Mouse (Mus musculus) erythroblast, embryonic 14.5 days (primary cell): ENCODE results near the gene Nfib. TPM values are rescaled to one million over a fixed set of nuclear protein-coding genes. Genes with fewer than 3 reads are reported as not detected.

Source experiments
- H3K27me3 ChIP-seq: 2 replicates; pipeline ENCODE4 v1.6.1; 2012; ENCODE audit warnings: inconsistent platforms; ENCODE audit not compliant: control insufficient read depth
- H3K36me3 ChIP-seq: 2 replicates; pipeline ENCODE4 v1.6.1; 2012; ENCODE audit warnings: mild to moderate bottlenecking, inconsistent platforms; ENCODE audit not compliant: control insufficient read depth
- H3K4me1 ChIP-seq: 2 replicates; pipeline ENCODE4 v1.6.1; 2012; ENCODE audit warnings: inconsistent platforms; ENCODE audit not compliant: control insufficient read depth
- H3K4me3 ChIP-seq: replicated peaks from 2 replicates; pipeline ENCODE3; 2012; ENCODE audit warnings: moderate library complexity, mild to moderate bottlenecking, inconsistent platforms
- H3K9me3 ChIP-seq: 2 replicates; pipeline ENCODE4 v1.6.1; 2012; ENCODE audit warnings: low read length, inconsistent platforms, mixed read lengths; ENCODE audit not compliant: control insufficient read depth
- GATA1 ChIP-seq: IDR thresholded peaks from 2 replicates; pipeline ENCODE4 v1.6.1; 2012; ENCODE audit warnings: low read length, inconsistent platforms, mixed read lengths
- TAL1 ChIP-seq: IDR thresholded peaks from 3 replicates; pipeline ENCODE4 v1.6.1; 2012; ENCODE audit warnings: low read length, inconsistent platforms, mixed read lengths
- polyA plus RNA-seq: library from polyadenylated mRNA; stranded (reverse); fragments of >175 nt; gene quantifications from 2 replicates; pipeline ENCODE4 v1.2.3, GENCODE M21; 2012

Gene Nfib
- polyA plus RNA-seq, 1 experiment = not detected

- H3K27me3 ChIP-seq = no peaks in the 10 kb centered on the region
- no peaks in the 10 kb centered on the region for H3K36me3 ChIP-seq
- no peaks in the 10 kb centered on the region for H3K4me1 ChIP-seq
- TF ChIP-seq GATA1 (no peak), TAL1 (no peak)
- no peak overlapping the region for H3K4me3 ChIP-seq
- no peaks in the 10 kb centered on the region for H3K9me3 ChIP-seq
Observed at GRCm38 (mm10) chr4:82662626-82663025, 42.9 kb downstream of the Nfib start.

GRCm38 (mm10) chr4:82662222-82662621, 43.3 kb downstream of the Nfib start:
- Histone ChIP-seq H3K4me1 (no peaks in the 10 kb centered on the region), H3K36me3 (no peaks in the 10 kb centered on the region), H3K27me3 (no peaks in the 10 kb centered on the region), H3K4me3 (no peak overlapping the region), H3K9me3 (no peaks in the 10 kb centered on the region)
- no peak for TF ChIP-seq GATA1
- no peak for TF ChIP-seq TAL1

- TF ChIP-seq GATA1 = no peak
- TF ChIP-seq TAL1 = no peak
- Histone ChIP-seq H3K4me3 (no peak overlapping the region), H3K36me3 (no peaks in the 10 kb centered on the region), H3K4me1 (no peaks in the 10 kb centered on the region), H3K27me3 (no peaks in the 10 kb centered on the region), H3K9me3 (no peaks in the 10 kb centered on the region)
Observed at GRCm38 (mm10) chr4:82661215-82661614, 44.3 kb downstream of the Nfib start.

- no peak for TF ChIP-seq TAL1
- TF ChIP-seq GATA1 = no peak
- H3K4me3 ChIP-seq = no peak overlapping the region
- H3K27me3 ChIP-seq = no peaks in the 10 kb centered on the region
- no peaks in the 10 kb centered on the region for H3K4me1 ChIP-seq
- no peaks in the 10 kb centered on the region for H3K36me3 ChIP-seq
- no peaks in the 10 kb centered on the region for H3K9me3 ChIP-seq
Observed at GRCm38 (mm10) chr4:82645679-82646078, 59.9 kb downstream of the Nfib start.

- TF ChIP-seq TAL1 (no peak), GATA1 (no peak)
Observed at GRCm38 (mm10) chr4:82644797-82645196, 60.8 kb downstream of the Nfib start.

GRCm38 (mm10) chr4:82643734-82644085, 61.8 kb downstream of the Nfib start:
- TF ChIP-seq TAL1 (no peak), GATA1 (no peak)
- Histone ChIP-seq H3K4me1 (no peaks in the 10 kb centered on the region), H3K9me3 (no peaks in the 10 kb centered on the region), H3K27me3 (no peaks in the 10 kb centered on the region), H3K36me3 (no peaks in the 10 kb centered on the region), H3K4me3 (no peak overlapping the region)

More at GRCm38 (mm10) chr4:82644797-82645196, 60.8 kb downstream of the Nfib start:
- Histone ChIP-seq H3K36me3 (no peaks in the 10 kb centered on the region), H3K4me3 (no peak overlapping the region), H3K27me3 (no peaks in the 10 kb centered on the region), H3K9me3 (no peaks in the 10 kb centered on the region), H3K4me1 (no peaks in the 10 kb centered on the region)

- Histone ChIP-seq H3K4me1 (no peaks in the 10 kb centered on the region), H3K4me3 (no peak overlapping the region), H3K36me3 (no peaks in the 10 kb centered on the region), H3K9me3 (no peaks in the 10 kb centered on the region), H3K27me3 (no peaks in the 10 kb centered on the region)
- no peak for TF ChIP-seq GATA1
- no peak for TF ChIP-seq TAL1
Observed at GRCm38 (mm10) chr4:82643022-82643733, 62.4 kb downstream of the Nfib start.

- no peaks in the 10 kb centered on the region for H3K4me1 ChIP-seq
- TF ChIP-seq GATA1 (no peak), TAL1 (no peak)
- no peaks in the 10 kb centered on the region for H3K27me3 ChIP-seq
- no peaks in the 10 kb centered on the region for H3K9me3 ChIP-seq
- no peaks in the 10 kb centered on the region for H3K36me3 ChIP-seq
- H3K4me3 ChIP-seq = no peak overlapping the region
Observed at GRCm38 (mm10) chr4:82641066-82641680, 64.4 kb downstream of the Nfib start.

GRCm38 (mm10) chr4:82638251-82638650, 67.3 kb downstream of the Nfib start:
- Histone ChIP-seq H3K9me3 (no peaks in the 10 kb centered on the region), H3K4me3 (no peak overlapping the region), H3K4me1 (no peaks in the 10 kb centered on the region), H3K36me3 (no peaks in the 10 kb centered on the region), H3K27me3 (no peaks in the 10 kb centered on the region)
- TF ChIP-seq GATA1 (no peak), TAL1 (no peak)
